Mouse (Mus musculus): Measurements from ENCODE around the gene Gramd1b.

Gramd1b gene

GRCm38 (mm10) chr9:40400171-40400570, 131.0 kb downstream of the Gramd1b start:
- no peak for DNase-seq (ENCODE audit: low spot score in 2 of 2)

- peak; percentile 35 to 44 for DNase-seq (ENCODE audit: low spot score in 2 of 2)
These were observed 131.7 kb downstream of the Gramd1b start for GRCm38 (mm10) chr9:40399359-40399932.

- DNase-seq (ENCODE audit: low spot score in 2 of 2), result no peak
These were observed 133.5 kb downstream of the Gramd1b start for GRCm38 (mm10) chr9:40397471-40398245.

GRCm38 (mm10) chr9:40397036-40397435, 134.1 kb downstream of the Gramd1b start:
- DNase-seq (ENCODE audit: low spot score in 2 of 2), result peak; percentile 71 to 89

GRCm38 (mm10) chr9:40396171-40396570, 135.0 kb downstream of the Gramd1b start:
- no peak for DNase-seq (ENCODE audit: low spot score in 2 of 2)

GRCm38 (mm10) chr9:40391852-40392695, 139.1 kb downstream of the Gramd1b start:
- DNase-seq (ENCODE audit: low spot score in 2 of 2), result peak; percentile 85 to 86

GRCm38 (mm10) chr9:40391359-40391758, 139.8 kb downstream of the Gramd1b start:
- no peak for DNase-seq (ENCODE audit: low spot score in 2 of 2)

GRCm38 (mm10) chr9:40390904-40391303, 140.3 kb downstream of the Gramd1b start:
- peak; percentile 51 to 63 for DNase-seq (ENCODE audit: low spot score in 2 of 2)

- no peak for DNase-seq (ENCODE audit: low spot score in 2 of 2)
These were observed 140.8 kb downstream of the Gramd1b start for GRCm38 (mm10) chr9:40390396-40390760.

- DNase-seq (ENCODE audit: low spot score in 2 of 2), result no peak
These were observed 141.4 kb downstream of the Gramd1b start for GRCm38 (mm10) chr9:40389669-40390395.

GRCm38 (mm10) chr9:40389175-40389574, 142.0 kb downstream of the Gramd1b start:
- DNase-seq (ENCODE audit: low spot score in 2 of 2), result no peak

GRCm38 (mm10) chr9:40384781-40385180, 146.4 kb downstream of the Gramd1b start:
- DNase-seq (ENCODE audit: low spot score in 2 of 2), result no peak

GRCm38 (mm10) chr9:40382508-40382907, 148.7 kb downstream of the Gramd1b start:
- DNase-seq (ENCODE audit: low spot score in 2 of 2), result no peak

GRCm38 (mm10) chr9:40381416-40382411, 149.5 kb downstream of the Gramd1b start:
- DNase-seq (ENCODE audit: low spot score in 2 of 2), result peak; percentile 70 to 75

GRCm38 (mm10) chr9:40376711-40377410, 154.3 kb downstream of the Gramd1b start:
- DNase-seq (ENCODE audit: low spot score in 2 of 2), result no peak

GRCm38 (mm10) chr9:40376139-40376541, 155.0 kb downstream of the Gramd1b start:
- DNase-seq (ENCODE audit: low spot score in 2 of 2), result peak; percentile 75 to 78

GRCm38 (mm10) chr9:40375518-40375917, 155.7 kb downstream of the Gramd1b start:
- DNase-seq (ENCODE audit: low spot score in 2 of 2), result no peak

GRCm38 (mm10) chr9:40374992-40375391, 156.2 kb downstream of the Gramd1b start:
- DNase-seq (ENCODE audit: low spot score in 2 of 2), result no peak

- no peak for DNase-seq (ENCODE audit: low spot score in 2 of 2)
These were observed 156.6 kb downstream of the Gramd1b start for GRCm38 (mm10) chr9:40374533-40374971.

- no peak for DNase-seq (ENCODE audit: low spot score in 2 of 2)
These were observed 157.1 kb downstream of the Gramd1b start for GRCm38 (mm10) chr9:40374052-40374451.
